Mouse (Mus musculus): ENCODE data around the gene Gm49776.
"Not testable (repeated sequence)": the region's sequence is repeated elsewhere in the genome, so short reads cannot be mapped to it uniquely, and the experiment has no call there.

GRCm38 (mm10) chr16:18195561-18195960, 62.6 kb downstream of the Gm49776 start:
- TF ChIP-seq CTCF (IDR thresholded peaks at IDR 0.05; ENCODE audit: borderline replicate concordance, insufficient read depth, low read length); POLR2A (IDR thresholded peaks at IDR 0.05; ENCODE audit: low read depth, low read length): not testable (repeated sequence)

Data from embryonic fibroblast, embryonic 13.5 days (primary cell).